Mouse (Mus musculus) embryo, embryonic 10 days (tissue): Measurements from ENCODE around the gene Pknox2.

ENCODE experiments used
- DNase-seq: peaks from one replicate; pipeline ENCODE4 v3.0.0-alpha.2; 2015; ENCODE audit warnings: low spot score

Pknox2 gene

DNA sequence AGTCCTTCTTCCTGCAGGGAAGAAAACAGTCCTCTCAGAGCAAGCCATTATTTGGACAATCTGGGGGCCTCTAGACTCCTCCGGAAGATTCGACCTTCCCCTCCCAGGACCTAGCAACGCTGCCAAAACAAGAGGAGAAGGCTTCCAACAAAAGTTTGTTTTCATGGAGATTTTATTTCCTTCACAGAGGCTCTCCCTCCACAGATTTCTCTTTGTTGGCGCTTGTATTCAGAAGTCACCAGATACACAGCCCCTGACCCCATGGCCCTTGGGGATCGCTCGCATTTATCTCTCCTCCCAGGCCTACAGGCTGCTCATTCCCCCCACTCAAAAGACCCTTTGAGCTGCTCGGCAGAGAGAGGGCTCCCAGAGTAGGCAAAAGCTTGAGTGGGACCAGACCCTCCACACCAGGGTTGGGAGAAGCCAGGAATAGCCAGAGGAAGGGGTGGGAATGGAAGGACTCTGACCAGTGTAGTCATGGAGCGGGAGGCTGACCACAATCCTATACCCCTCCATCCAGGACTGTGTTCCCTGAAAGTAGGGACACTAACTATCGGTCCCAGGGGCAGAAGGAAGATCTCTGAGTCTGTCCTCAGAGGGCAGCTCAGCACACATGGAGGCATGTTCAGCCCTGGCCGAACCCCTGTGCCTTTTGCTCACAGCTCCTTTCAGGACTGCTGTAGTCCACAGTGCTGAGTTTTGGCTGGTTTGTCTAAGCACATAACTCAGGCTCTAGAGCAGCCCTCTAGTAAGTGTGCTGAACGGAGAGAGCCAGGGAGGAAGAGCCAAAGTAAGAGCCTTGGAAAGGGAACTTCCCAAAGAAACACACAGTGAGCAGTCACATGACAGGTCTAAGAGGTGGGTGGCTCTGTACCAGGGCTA, 45.9 kb downstream of the Pknox2 start:
- DNase-seq, result peak; percentile 76

- no peak for DNase-seq
These were observed 47.6 kb downstream of the Pknox2 start for GRCm38 (mm10) chr9:37099595-37099994.

- no peak for DNase-seq
These were observed 48.6 kb downstream of the Pknox2 start for GRCm38 (mm10) chr9:37098600-37098999.

- DNase-seq, result no peak
These were observed 52.8 kb downstream of the Pknox2 start for GRCm38 (mm10) chr9:37094230-37094990.

DNA sequence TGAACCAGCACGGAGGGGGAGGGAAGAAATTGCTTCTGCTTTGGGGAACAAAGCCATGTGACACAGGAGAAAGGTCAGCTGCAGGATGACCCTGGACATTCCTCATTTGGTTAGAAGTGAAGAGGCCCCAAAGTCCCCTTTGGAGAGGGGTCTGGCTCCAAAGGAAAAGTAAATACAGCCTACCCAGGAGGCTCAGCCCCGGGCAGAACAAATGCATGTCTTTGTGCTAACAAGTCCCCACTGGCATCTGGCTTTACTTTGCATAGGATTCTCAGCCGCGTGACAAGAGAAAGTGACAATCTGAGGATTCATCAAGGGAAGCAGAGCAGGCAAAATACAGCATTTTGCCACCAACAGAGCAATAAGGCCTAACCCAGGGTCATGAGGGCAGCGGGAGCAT, 54.1 kb downstream of the Pknox2 start:
- peak; percentile 96 for DNase-seq

- DNase-seq, result peak; percentile 55
These were observed 57.1 kb downstream of the Pknox2 start for GRCm38 (mm10) chr9:37089894-37090652.

- no peak for DNase-seq
These were observed 61.8 kb downstream of the Pknox2 start for GRCm38 (mm10) chr9:37085370-37085769.

DNA sequence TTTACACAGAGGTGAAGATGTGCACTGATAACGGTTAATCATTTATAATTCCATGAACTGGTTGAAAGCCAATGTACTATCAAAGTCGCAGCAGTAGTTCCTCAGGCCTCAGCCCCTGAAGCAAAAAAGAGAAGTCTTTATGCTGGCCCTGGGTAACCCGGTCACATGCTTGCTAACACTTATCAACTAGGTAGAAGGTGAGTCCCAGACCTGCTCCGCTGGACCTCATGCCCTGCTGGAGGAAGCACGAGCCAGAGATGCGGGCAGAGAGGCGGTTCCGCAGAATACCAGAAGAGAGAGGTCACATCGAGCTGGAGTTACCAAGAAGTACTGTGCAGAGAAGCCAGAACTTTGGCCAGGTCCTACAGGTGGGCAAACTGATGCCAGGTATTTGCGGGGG, 65.0 kb downstream of the Pknox2 start:
- DNase-seq, result no peak

- no peak for DNase-seq
These were observed 66.9 kb downstream of the Pknox2 start for GRCm38 (mm10) chr9:37080309-37080708.

- no peak for DNase-seq
These were observed 70.2 kb downstream of the Pknox2 start for GRCm38 (mm10) chr9:37077063-37077418.

DNA sequence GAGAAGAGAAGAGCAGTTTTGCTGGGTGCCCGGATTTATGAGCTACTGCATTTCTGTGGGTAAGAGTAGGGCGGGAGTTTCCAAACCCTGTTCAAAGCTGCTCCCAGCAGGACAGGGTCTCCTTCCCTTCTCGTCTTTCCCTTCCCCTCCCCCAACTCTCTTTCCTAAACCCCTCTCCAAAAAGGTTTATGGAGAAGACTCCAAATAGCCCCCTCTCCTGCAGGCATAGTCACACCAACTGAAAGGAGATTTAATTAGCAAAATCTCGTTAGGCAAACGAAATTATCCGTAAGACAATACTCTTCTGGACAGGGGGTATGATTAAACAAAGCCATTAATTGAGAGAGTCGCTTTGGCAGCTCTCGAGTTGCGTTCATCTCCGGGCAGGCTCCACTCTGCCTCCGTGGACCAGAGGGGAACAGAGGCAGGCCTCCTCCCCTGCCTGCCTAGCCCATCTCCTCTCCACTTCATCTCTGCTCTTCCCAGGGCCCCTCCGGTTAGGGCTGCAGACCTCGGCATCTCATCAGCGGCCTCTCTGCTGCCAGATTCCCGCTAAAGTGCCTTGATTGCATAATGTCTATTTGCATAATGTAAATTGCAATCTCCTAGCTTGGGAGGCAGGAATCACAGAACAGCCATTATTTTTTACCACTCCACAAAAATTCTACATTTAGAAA, 70.7 kb downstream of the Pknox2 start:
- DNase-seq, result peak; percentile 53

GRCm38 (mm10) chr9:37075903-37076302, 71.3 kb downstream of the Pknox2 start:
- no peak for DNase-seq

DNA sequence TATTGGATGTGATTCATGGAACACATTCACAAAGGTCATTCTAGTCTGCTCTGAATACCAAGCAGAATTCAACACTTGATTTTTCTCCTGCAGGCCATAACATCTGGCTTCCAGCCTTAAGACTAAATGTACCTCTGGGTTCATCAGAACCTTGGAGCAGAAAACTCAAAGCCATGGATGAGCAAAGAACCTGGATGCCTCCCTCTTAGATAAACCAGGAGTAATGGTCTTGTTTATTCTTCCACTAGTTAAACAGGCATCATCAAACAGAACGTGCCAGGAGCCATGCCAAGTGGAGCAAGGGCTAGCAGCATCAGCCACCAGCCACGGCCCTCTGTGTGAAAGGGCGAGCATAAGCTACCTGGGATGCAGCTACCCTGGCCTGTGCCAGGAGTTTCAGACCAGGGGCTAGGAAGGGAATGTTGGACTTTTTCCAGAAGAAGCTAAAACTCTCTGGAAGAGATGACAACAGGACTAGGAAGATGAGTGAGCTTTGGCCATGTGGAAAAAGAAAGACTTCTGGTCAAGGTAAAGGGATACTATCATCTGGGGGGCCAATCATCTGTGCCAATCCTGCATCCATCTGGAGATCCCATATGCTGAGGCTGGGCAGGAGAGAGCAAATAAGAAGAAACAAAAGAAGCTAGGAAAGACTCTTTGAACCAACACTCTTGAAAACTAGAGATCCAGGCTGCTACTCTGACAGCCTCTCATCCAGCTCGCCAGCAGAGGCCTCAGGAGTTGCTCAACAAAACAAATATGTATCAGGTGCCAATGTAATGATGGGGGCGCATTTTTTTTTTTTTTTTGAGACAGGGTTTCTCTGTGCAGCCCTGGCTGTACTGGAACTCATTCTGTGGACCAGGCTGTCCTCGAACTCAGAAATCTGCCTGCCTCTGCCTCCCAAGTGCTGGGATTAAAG, 77.6 kb downstream of the Pknox2 start:
- DNase-seq, result no peak

DNA sequence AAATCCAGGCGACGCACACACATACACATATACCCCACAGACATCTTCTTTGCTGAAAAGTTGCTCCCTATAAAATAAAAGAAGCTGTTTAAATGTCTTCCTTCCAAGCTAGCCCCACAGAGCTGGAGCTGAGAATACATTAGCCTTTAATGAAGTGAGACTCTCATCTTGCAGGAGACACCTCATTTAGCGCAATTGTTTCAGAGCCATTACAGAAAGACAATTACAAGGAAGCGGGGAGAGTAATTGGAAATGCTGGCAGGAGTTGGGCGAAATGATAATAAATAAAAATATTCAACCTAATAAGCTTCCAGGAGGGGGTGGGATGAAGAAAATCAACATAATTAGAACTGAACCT, 79.8 kb downstream of the Pknox2 start:
- no peak for DNase-seq

GRCm38 (mm10) chr9:37066732-37067472, 80.3 kb downstream of the Pknox2 start:
- no peak for DNase-seq

DNA sequence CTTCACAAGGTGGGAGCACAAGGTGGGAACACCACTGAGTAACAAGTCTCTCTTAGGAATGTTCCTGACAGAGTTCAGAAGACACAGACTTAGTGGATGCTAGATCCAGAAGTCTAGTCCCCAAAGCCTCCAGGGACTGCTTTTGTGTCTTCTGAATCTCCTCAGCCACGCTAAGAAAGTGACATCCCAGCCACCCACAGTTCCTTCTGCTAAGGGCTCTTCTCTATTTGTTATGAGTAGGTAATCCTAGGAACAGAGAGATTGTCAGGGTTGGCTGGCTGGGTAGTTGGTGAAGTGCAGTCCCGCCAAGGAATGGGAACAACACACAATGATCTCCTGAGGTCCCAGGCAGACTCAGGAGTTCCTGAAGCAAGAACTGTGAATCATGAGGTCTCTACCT, 85.6 kb downstream of the Pknox2 start:
- no peak for DNase-seq

DNA sequence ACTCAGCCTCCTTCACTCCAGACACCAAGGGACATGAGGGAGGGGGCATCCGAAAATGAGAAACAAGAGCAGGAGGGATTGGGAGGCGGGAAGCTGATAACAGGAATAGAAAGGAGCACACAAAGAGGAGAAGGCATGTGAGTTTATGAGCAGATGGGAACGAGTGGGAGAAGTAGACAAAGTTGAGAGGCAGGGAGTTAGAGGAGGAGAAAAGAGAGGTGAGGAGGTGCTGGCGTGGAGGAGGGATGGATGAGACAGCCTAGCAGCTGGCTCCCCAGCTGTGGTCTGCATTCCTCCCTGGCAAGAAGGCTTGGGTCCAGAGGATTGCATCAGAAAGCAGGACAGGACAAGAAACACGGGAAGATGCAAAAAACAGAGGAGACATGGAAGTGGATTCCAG, 92.5 kb downstream of the Pknox2 start:
- DNase-seq, result peak; percentile 55

- peak; percentile 95 for DNase-seq
These were observed 93.3 kb downstream of the Pknox2 start for GRCm38 (mm10) chr9:37053601-37054512.

- DNase-seq, result peak; percentile 43
These were observed 94.2 kb downstream of the Pknox2 start for GRCm38 (mm10) chr9:37053041-37053440.
